11 mouse cellular contexts compared by ENCODE assay signal in the genomic region with DNA sequence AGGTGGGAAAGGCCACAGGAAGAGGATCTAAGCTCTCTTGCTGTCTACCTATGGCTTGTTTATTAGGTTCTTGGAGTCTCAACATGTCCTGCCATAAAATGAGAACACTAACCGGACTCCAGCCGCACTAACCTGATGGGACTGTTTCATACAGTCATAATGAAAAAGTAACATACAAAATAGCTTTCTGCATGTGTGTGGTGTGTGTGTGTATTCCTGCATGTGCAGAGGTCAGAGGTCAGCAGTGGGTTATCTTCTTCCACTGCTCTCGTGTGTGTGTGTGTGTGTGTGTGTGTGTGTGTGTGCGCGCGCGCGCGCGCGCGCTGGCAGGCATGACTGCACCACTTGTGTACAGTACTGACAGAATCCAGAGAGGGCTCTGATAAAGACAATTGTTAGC. TPM values are rescaled to one million over a fixed set of nuclear protein-coding genes. Genes with fewer than 3 reads are reported as not detected.
DNase-seq lines count a peak whose midpoint lies in the region; ATAC-seq lines count a peak whose summit lies in the region.
"Had no signal": no experiment of that assay in that cellular context is flagged by ENCODE, and none has a peak within 500 bp of the region (broad histone marks: within the 10 kb centered on the region; RNA-seq: fewer than 3 reads in every experiment).

No protein-coding gene starts in this region.

- H3K4me3 ChIP-seq in hindbrain, embryonic 12.5 days: no peak overlapping the region
- H3K4me3 ChIP-seq in hindbrain, embryonic 13.5 days: no peak overlapping the region
- H3K4me3 ChIP-seq in midbrain, embryonic 10.5 days: no peak overlapping the region
- no peak overlapping the region for H3K4me3 ChIP-seq in midbrain, embryonic 11.5 days (ENCODE audit: low read depth, low read length)
- no peak overlapping the region for H3K4me3 ChIP-seq in stomach, embryonic 16.5 days (replicated peaks; ENCODE audit: low read length)

- peak overlapping the region; percentile 58; the same call in 1 of the 2 replicates for H3K27ac ChIP-seq in hindbrain, embryonic 12.5 days
- H3K27ac ChIP-seq in hindbrain, embryonic 13.5 days: no peak overlapping the region
- H3K27ac ChIP-seq in midbrain, embryonic 10.5 days (replicated peaks): peak overlapping the region; percentile 75
- H3K27ac ChIP-seq in midbrain, embryonic 11.5 days (ENCODE audit: low read depth, low read length): no peak overlapping the region
- peak overlapping the region; percentile 66 for H3K27ac ChIP-seq in stomach, embryonic 16.5 days (ENCODE audit: low read length)

- 90% methylated on average over 12 of the region's 12 CpGs for WGBS in hindbrain, embryonic 12.5 days
- 88% methylated on average over 12 of the region's 12 CpGs for WGBS in hindbrain, embryonic 13.5 days
- WGBS in midbrain, embryonic 10.5 days: 92% methylated on average over 12 of the region's 12 CpGs
- WGBS in midbrain, embryonic 11.5 days: 93% methylated on average over 12 of the region's 12 CpGs
- WGBS in stomach, embryonic 16.5 days: 74% methylated on average over 12 of the region's 12 CpGs

- H3K36me3 ChIP-seq in hindbrain, embryonic 12.5 days: peaks cover 6% of the 10 kb centered on the region
- H3K36me3 ChIP-seq in hindbrain, embryonic 13.5 days: 0 out of 2 replicates have a peak, but pooled peaks cover 8% of the 10 kb centered on the region
- peaks cover 7% of the 10 kb centered on the region; the same call in 1 of the 2 replicates for H3K36me3 ChIP-seq in midbrain, embryonic 10.5 days
- no peaks in the 10 kb centered on the region for H3K36me3 ChIP-seq in midbrain, embryonic 11.5 days (ENCODE audit: control insufficient read depth, insufficient read depth, low read length)
- H3K36me3 ChIP-seq in stomach, embryonic 16.5 days (ENCODE audit: control insufficient read depth, insufficient read depth, low read length): no peaks in the 10 kb centered on the region

- no peak for DNase-seq in midbrain, embryonic 10.5 days (ENCODE audit: low spot score)
- DNase-seq in midbrain, embryonic 11.5 days (ENCODE audit: low spot score, missing footprints): no peak
- DNase-seq in induced T-regulatory cell, adult 2 months (ENCODE audit: low read depth): peak; percentile 54
- DNase-seq in thymus, postnatal 10 days (ENCODE audit: low spot score in 2 of 2): no peak
- no peak for DNase-seq in left cerebral cortex, postnatal 4 days
- DNase-seq: adrenal gland, postnatal 10 days; gastrocnemius, postnatal 36 days; kidney, postnatal 36 days had no signal

- no peaks in the 10 kb centered on the region for H3K9me3 ChIP-seq in hindbrain, embryonic 12.5 days (replicated peaks)
- no peaks in the 10 kb centered on the region for H3K9me3 ChIP-seq in hindbrain, embryonic 13.5 days
- H3K9me3 ChIP-seq in midbrain, embryonic 10.5 days (replicated peaks): no peaks in the 10 kb centered on the region
- no peaks in the 10 kb centered on the region for H3K9me3 ChIP-seq in midbrain, embryonic 11.5 days (ENCODE audit: control insufficient read depth, low read length)
- H3K9me3 ChIP-seq in stomach, embryonic 16.5 days (replicated peaks; ENCODE audit: control insufficient read depth, low read length): no peaks in the 10 kb centered on the region

- H3K4me2 ChIP-seq in hindbrain, embryonic 12.5 days (replicated peaks): no peak overlapping the region
- no peak overlapping the region for H3K4me2 ChIP-seq in hindbrain, embryonic 13.5 days
- no peak overlapping the region for H3K4me2 ChIP-seq in midbrain, embryonic 11.5 days
- H3K4me2 ChIP-seq in stomach, embryonic 16.5 days (ENCODE audit: low read depth, low read length): peak overlapping the region; percentile 15; the same call in 1 of the 2 replicates

- intact Hi-C loops in left cerebral cortex, postnatal 4 days (cut with DNase I): no loop called here

- peaks cover 22% of the 10 kb centered on the region for H3K4me1 ChIP-seq in hindbrain, embryonic 12.5 days
- H3K4me1 ChIP-seq in hindbrain, embryonic 13.5 days (replicated peaks): peaks cover 21% of the 10 kb centered on the region
- peaks cover 35% of the 10 kb centered on the region for H3K4me1 ChIP-seq in midbrain, embryonic 10.5 days
- H3K4me1 ChIP-seq in midbrain, embryonic 11.5 days (ENCODE audit: control insufficient read depth, insufficient read depth, low read length): peaks cover 9% of the 10 kb centered on the region
- peaks cover 74% of the 10 kb centered on the region for H3K4me1 ChIP-seq in stomach, embryonic 16.5 days (ENCODE audit: control insufficient read depth, insufficient read depth, low read length)

- no peak overlapping the region for H3K9ac ChIP-seq in hindbrain, embryonic 12.5 days
- no peak overlapping the region; the same call in 1 of the 2 replicates for H3K9ac ChIP-seq in hindbrain, embryonic 13.5 days
- H3K9ac ChIP-seq in midbrain, embryonic 11.5 days (ENCODE audit: low read length): no peak overlapping the region
- peak overlapping the region; percentile 37; the same call in 1 of the 2 replicates for H3K9ac ChIP-seq in stomach, embryonic 16.5 days (ENCODE audit: low read length)

- no peaks in the 10 kb centered on the region for H3K27me3 ChIP-seq in hindbrain, embryonic 12.5 days
- no peaks in the 10 kb centered on the region for H3K27me3 ChIP-seq in hindbrain, embryonic 13.5 days
- no peaks in the 10 kb centered on the region for H3K27me3 ChIP-seq in midbrain, embryonic 10.5 days (ENCODE audit: low read depth, poor library complexity, severe bottlenecking)
- no peaks in the 10 kb centered on the region for H3K27me3 ChIP-seq in midbrain, embryonic 11.5 days (ENCODE audit: control insufficient read depth, insufficient read depth, low read length)
- no peaks in the 10 kb centered on the region for H3K27me3 ChIP-seq in stomach, embryonic 16.5 days (ENCODE audit: control insufficient read depth, insufficient read depth, low read length)

- ATAC-seq in hindbrain, embryonic 12.5 days (ENCODE audit: low FRiP score): no peak
- no peak for ATAC-seq in hindbrain, embryonic 13.5 days (ENCODE audit: low FRiP score)
- no peak for ATAC-seq in midbrain, embryonic 11.5 days (ENCODE audit: low FRiP score)
- no peak for ATAC-seq in stomach, embryonic 16.5 days (ENCODE audit: insufficient read depth, low FRiP score)

RNA-seq across cellular contexts. Expression of a gene that starts 13.7 kb away (rescaled TPM):
- 32.0 and 33.5 TPM in 2 replicates for polyA plus RNA-seq in hindbrain, embryonic 12.5 days (2016; fragmentation: Nextera tagmentation; extraction: Ambion mirVana)
- 14.5 and 14.9 TPM in 2 replicates for polyA plus RNA-seq in hindbrain, embryonic 13.5 days (2015; fragmentation: Nextera tagmentation; extraction: Ambion mirVana)
- polyA plus RNA-seq in midbrain, embryonic 10.5 days (2016; fragmentation: Nextera tagmentation; extraction: Ambion mirVana): 29.0 and 29.4 TPM in 2 replicates
- 16.4 and 19.6 TPM in 2 replicates for polyA plus RNA-seq in midbrain, embryonic 11.5 days (2014; fragmentation: Nextera tagmentation; extraction: Ambion mirVana)
- 54.5 and 63.5 TPM in 2 replicates for polyA plus RNA-seq in stomach, embryonic 16.5 days (2015; fragmentation: Nextera tagmentation; extraction: Ambion mirVana)
- 10 to 100 TPM; 59.5 to 63.4 TPM for total RNA-seq in left cerebral cortex, postnatal 4 days (2021)

Comparison
In these comparisons a context has a peak if more than half of its experiments do, and no peak if none do; other contexts are left out.
1. H3K27ac ChIP-seq: peak in hindbrain, embryonic 12.5 days (single experiment), midbrain, embryonic 10.5 days (single experiment) and stomach, embryonic 16.5 days (single experiment); none in hindbrain, embryonic 13.5 days (single experiment) and midbrain, embryonic 11.5 days (single experiment).